Mouse (Mus musculus) megakaryocyte, embryonic 14.5 days (primary cell): ENCODE measurements at regions not wholly inside any gene's neighbourhood (a gene's known extent, or its start where the extent isn't known, plus 50 kb on each side); places are given as distances from the start of the nearest gene placed in this dataset.

Experiments
- FLI1 ChIP-seq: IDR thresholded peaks from 2 replicates; pipeline ENCODE4 v1.6.1; 2012; ENCODE audit warnings: low read length, inconsistent platforms, mixed read lengths
- GATA1 ChIP-seq: IDR thresholded peaks from 3 replicates; pipeline ENCODE4 v1.6.1; 2012; ENCODE audit warnings: mixed read lengths, low read length, inconsistent platforms, borderline replicate concordance

DNA sequence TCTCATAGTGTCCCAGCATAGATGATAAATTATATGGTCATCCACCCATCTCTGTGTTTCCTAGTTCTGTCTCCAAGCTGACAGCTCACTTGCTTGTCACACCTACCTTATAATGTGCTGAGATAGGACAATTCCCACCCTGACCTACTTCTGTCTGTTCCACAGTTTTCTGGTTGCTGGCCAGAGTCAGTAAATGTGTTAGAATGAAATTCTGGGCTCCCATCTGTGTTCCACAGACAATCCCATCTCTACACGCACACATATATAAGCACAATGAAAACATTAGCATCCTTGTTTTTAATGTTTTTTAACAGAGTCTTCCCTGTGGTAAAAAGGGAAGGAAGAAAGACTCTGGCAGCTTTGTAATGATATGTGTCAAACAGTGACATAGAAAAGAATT is 165.5 kb upstream of the Plxna2 start:
- TF ChIP-seq GATA1, result no peak
- TF ChIP-seq FLI1, result no peak
